Mouse (Mus musculus) CH12.LX (cell line): ENCODE results near the gene Tada1. TPM values are rescaled to one million over a fixed set of nuclear protein-coding genes. Genes with fewer than 3 reads are reported as not detected.

Experiments used
- DNase-seq: peaks from one replicate; pipeline ENCODE4 v3.0.0-alpha.2; 2013; ENCODE audit errors: extremely low read depth
- H3K27ac ChIP-seq: 2 replicates; pipeline ENCODE4 v1.5.1; 2012; ENCODE audit warnings: low read depth, mild to moderate bottlenecking, control low read depth, moderate library complexity; ENCODE audit not compliant: insufficient read depth
- H3K27me3 ChIP-seq: replicated peaks from 2 replicates; pipeline ENCODE3; 2012; ENCODE audit warnings: inconsistent platforms
- H3K36me3 ChIP-seq, 2 experiments: replicated peaks in 1 of 2; 2 replicates each; pipeline versions ENCODE3 to v1.6.1; 2012; ENCODE audit warnings: inconsistent platforms in 1 of 2, low read length in 1 of 2, mild to moderate bottlenecking in 1 of 2, mixed read lengths in 1 of 2, moderate library complexity in 1 of 2; ENCODE audit not compliant: control insufficient read depth in 1 of 2, insufficient read depth in 1 of 2
- H3K4me1 ChIP-seq, 2 experiments: 2 replicates each; pipeline ENCODE4 v1.6.1; 2012; ENCODE audit warnings: inconsistent platforms in 1 of 2, moderate library complexity in 1 of 2; ENCODE audit not compliant: insufficient read depth in 2 of 2, control insufficient read depth in 1 of 2
- H3K4me2 ChIP-seq: 2 replicates; pipeline ENCODE4 v1.6.1; 2012; ENCODE audit warnings: low read depth, mild to moderate bottlenecking, control low read depth; ENCODE audit not compliant: poor library complexity, insufficient read depth, severe bottlenecking
- H3K4me3 ChIP-seq, 3 experiments: fragments of 150-350 bp in 1 of 3; sonication (generic) in 1 of 3; replicated peaks in 1 of 3; 2 replicates each; pipeline versions ENCODE3 to v1.5.1; 2011 to 2012; ENCODE audit warnings: low read depth in 2 of 3, low read length in 2 of 3, mild to moderate bottlenecking in 2 of 3, moderate library complexity in 2 of 3, control low read depth in 1 of 3, improper control_type of control experiment in 1 of 3, inconsistent platforms in 1 of 3, mixed read lengths in 1 of 3; ENCODE audit not compliant: poor library complexity in 1 of 3
- H3K79me2 ChIP-seq: replicated peaks from 2 replicates; pipeline ENCODE4 v1.6.1; 2012; ENCODE audit warnings: mild to moderate bottlenecking, moderate library complexity; ENCODE audit not compliant: control insufficient read depth, poor library complexity, insufficient read depth, severe bottlenecking; ENCODE audit errors: extremely low read depth
- H3K9ac ChIP-seq: 2 replicates; pipeline ENCODE4 v1.6.1; 2012; ENCODE audit warnings: low read depth, mild to moderate bottlenecking, control low read depth, moderate library complexity; ENCODE audit not compliant: insufficient read depth
- H3K9me3 ChIP-seq: replicated peaks from 2 replicates; pipeline ENCODE3; 2012; ENCODE audit warnings: low read length, inconsistent platforms, mixed read lengths
- CTCF ChIP-seq, 2 experiments: IDR thresholded peaks in 1 of 2; conservative IDR thresholded peaks in 1 of 2; 2 replicates each; pipeline ENCODE4 v1.5.1; 2011 to 2012; ENCODE audit warnings: low read depth in 2 of 2, low read length in 2 of 2, improper control_type of control experiment in 1 of 2, inconsistent platforms in 1 of 2, mild to moderate bottlenecking in 1 of 2, moderate library complexity in 1 of 2
- E2F4 ChIP-seq: IDR thresholded peaks from 2 replicates; pipeline ENCODE4 v1.6.1; 2011; ENCODE audit warnings: low read depth, low read length, improper control_type of control experiment; ENCODE audit not compliant: insufficient replicate concordance
- GABPA ChIP-seq: IDR thresholded peaks from 2 replicates; pipeline ENCODE4 v1.6.1; 2012; ENCODE audit warnings: low read depth, low read length, improper control_type of control experiment, inconsistent platforms; ENCODE audit not compliant: insufficient replicate concordance
- HCFC1 ChIP-seq: IDR thresholded peaks from 2 replicates; pipeline ENCODE4 v1.6.1; 2012; ENCODE audit warnings: low read depth, mild to moderate bottlenecking, inconsistent platforms, low read length, improper control_type of control experiment
- JUN ChIP-seq: IDR thresholded peaks from 2 replicates; pipeline ENCODE4 v1.6.1; 2011; ENCODE audit warnings: low read depth, mild to moderate bottlenecking, low read length, improper control_type of control experiment, moderate library complexity; ENCODE audit not compliant: insufficient read depth
- JUND ChIP-seq: conservative IDR thresholded peaks from 2 replicates; pipeline ENCODE4 v1.6.1; 2011; ENCODE audit warnings: low read depth, low read length, improper control_type of control experiment
- MXI1 ChIP-seq: IDR thresholded peaks from 2 replicates; pipeline ENCODE4 v1.6.1; 2011; ENCODE audit warnings: mild to moderate bottlenecking, low read depth, low read length, improper control_type of control experiment
- NELFE ChIP-seq: IDR thresholded peaks from 2 replicates; pipeline ENCODE4 v1.6.1; 2011; ENCODE audit warnings: low read depth, low read length, improper control_type of control experiment
- NRF1 ChIP-seq: IDR thresholded peaks from 2 replicates; pipeline ENCODE4 v1.6.1; 2014; ENCODE audit warnings: low read depth, mild to moderate bottlenecking, inconsistent platforms, low read length, improper control_type of control experiment, moderate library complexity
- POLR2A ChIP-seq: IDR thresholded peaks from 2 replicates; pipeline ENCODE4 v1.6.1; 2011; ENCODE audit warnings: low read depth, mild to moderate bottlenecking, improper control_type of control experiment, low read length
- TBP ChIP-seq: conservative IDR thresholded peaks from 2 replicates; pipeline ENCODE4 v1.6.1; 2011; ENCODE audit warnings: low read depth, low read length, improper control_type of control experiment
- UBTF ChIP-seq: IDR thresholded peaks from 2 replicates; pipeline ENCODE4 v1.6.1; 2012; ENCODE audit warnings: low read depth, mild to moderate bottlenecking, inconsistent platforms, low read length, improper control_type of control experiment, moderate library complexity
- USF1 ChIP-seq: IDR thresholded peaks from 2 replicates; pipeline ENCODE4 v1.6.1; 2014; ENCODE audit warnings: low read depth, mild to moderate bottlenecking, inconsistent platforms, low read length, improper control_type of control experiment
- USF2 ChIP-seq: conservative IDR thresholded peaks from 2 replicates; pipeline ENCODE4 v1.6.1; 2011; ENCODE audit warnings: low read depth, low read length, improper control_type of control experiment
- ZC3H11A ChIP-seq: IDR thresholded peaks from 2 replicates; pipeline ENCODE4 v1.6.1; 2012; ENCODE audit warnings: low read depth, mild to moderate bottlenecking, inconsistent platforms, low read length, improper control_type of control experiment
- dilution Hi-C: fragments of 300-500 bp; cut with MboI; formaldehyde crosslinking; loops from 2 replicates; pipeline ENCODE4 v1.14.3; 2020; ENCODE audit warnings: low sequenced_read_pairs; ENCODE audit not compliant: extremely low pct_unique_long_range_greater_than_20kb, extremely low pct_ligation_motif_present
- in situ Hi-C: fragments of 300-500 bp; cut with MboI; formaldehyde crosslinking; loops from 3 replicates; pipeline ENCODE4 v1.14.3; 2019; ENCODE audit warnings: low sequenced_read_pairs, low pct_ligation_motif_present, low pct_unique_long_range_greater_than_20kb, mixed read lengths
- polyA plus RNA-seq: library from polyadenylated mRNA; unstranded; fragments of >175 nt; gene quantifications from 2 replicates; pipeline ENCODE4 v1.2.1, GENCODE M21; 2012; ENCODE audit warnings: low read depth; ENCODE audit not compliant: insufficient read length
- total RNA-seq, 2 experiments: library from RNA; depleted of rRNA; stranded (reverse); fragments of 300-350 nt in 1 of 2; fragments of >200 nt in 1 of 2; gene quantifications; 2 replicates each; pipeline ENCODE4 v1.2.3; 2012 to 2014

Gene Tada1
- total and polyA plus RNA-seq, 3 experiments, result 46.3 to 80.1 (median 49.6) TPM

DNA sequence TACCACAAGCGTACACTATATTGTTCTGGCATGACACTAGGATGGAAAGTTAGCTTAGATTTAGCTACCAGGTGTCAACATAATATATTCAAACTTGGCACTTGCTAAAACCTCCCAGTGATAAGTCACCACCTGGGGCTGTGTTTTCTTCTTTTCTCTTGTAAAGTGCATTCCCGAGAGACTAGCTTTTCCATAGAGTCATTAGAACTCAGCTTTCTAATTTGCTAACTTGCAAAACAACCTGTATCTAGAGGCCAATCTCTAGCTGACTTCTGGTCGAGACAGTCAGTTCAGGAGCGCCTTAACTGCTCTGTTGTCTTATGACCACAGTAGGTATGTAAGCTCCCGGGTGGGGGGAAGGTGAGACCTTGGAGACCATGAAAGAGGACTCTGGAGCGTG lies 60.5 kb downstream of the Tada1 start (continued):
- no peak for TF ChIP-seq NRF1
- TF ChIP-seq JUN, result no peak
- no peak for TF ChIP-seq USF2
- TF ChIP-seq HCFC1, result no peak
- no peak for TF ChIP-seq USF1
- TF ChIP-seq JUND, result no peak
- TF ChIP-seq GABPA, result no peak
- no peak for TF ChIP-seq E2F4

GRCm38 (mm10) chr1:166441992-166442391 lies 63.1 kb downstream of the Tada1 start:
- no peak overlapping the region for H3K27ac ChIP-seq
- no peaks in the 10 kb centered on the region for H3K79me2 ChIP-seq
- TF ChIP-seq POLR2A, result no peak
- no peak for TF ChIP-seq JUN
- no peak for TF ChIP-seq MXI1
- no peak for TF ChIP-seq ZC3H11A
- TF ChIP-seq TBP, result no peak
- no peak for TF ChIP-seq CTCF (conservative IDR thresholded peaks at IDR 0.05 in 1 of 2, IDR thresholded peaks at IDR 0.05 in 1 of 2; ENCODE audit: low read depth in 2 of 2, low read length in 2 of 2)
- TF ChIP-seq USF2, result no peak
- no peak for TF ChIP-seq UBTF
- no peak for TF ChIP-seq NELFE
- no peaks in the 10 kb centered on the region for H3K9me3 ChIP-seq
- no peaks in the 10 kb centered on the region for H3K27me3 ChIP-seq
- in situ Hi-C loops, result loop anchor here (25.0 kb wide), 2 partner anchors 570 to 770 kb away; partner anchors contain the start of gene Fam78b
- no peak overlapping the region for H3K4me2 ChIP-seq
- H3K9ac ChIP-seq, result no peak overlapping the region
- H3K4me1 ChIP-seq, result peaks cover 3 to 12% of the 10 kb centered on the region in 2 experiments; a peak in 3 of 4 replicates
- DNase-seq, result no peak
- H3K4me3 ChIP-seq, result no peak overlapping the region
- dilution Hi-C loops, result no loop called here
- no peaks in the 10 kb centered on the region for H3K36me3 ChIP-seq

Other genes starting within 250 kb of the Tada1 start
- gene Gpa33, start 248.9 kb upstream of the Tada1 start, total RNA-seq (2012; rRNA removed), result 0.04 TPM in 1 of 2 replicates, not detected in the other
- gene Gpa33, start 248.9 kb upstream of the Tada1 start, total RNA-seq (2014; rRNA removed), result not detected in 2 replicates
- gene Gpa33, start 248.9 kb upstream of the Tada1 start, polyA plus RNA-seq, result not detected in 2 replicates
- not detected in 2 replicates for gene Mael, start 140.3 kb upstream of the Tada1 start, total RNA-seq (2012; rRNA removed)
- not detected in 2 replicates for gene Mael, start 140.3 kb upstream of the Tada1 start, total RNA-seq (2014; rRNA removed)
- gene Mael, start 140.3 kb upstream of the Tada1 start, polyA plus RNA-seq, result not detected in 2 replicates
- not detected in 2 replicates for gene Ildr2, start 125.0 kb upstream of the Tada1 start, total RNA-seq (2012; rRNA removed)
- gene Ildr2, start 125.0 kb upstream of the Tada1 start, total RNA-seq (2014; rRNA removed), result not detected in 2 replicates
- gene Ildr2, start 125.0 kb upstream of the Tada1 start, polyA plus RNA-seq, result not detected in 2 replicates
- gene Pogk, start 30.8 kb downstream of the Tada1 start, total RNA-seq (2012; rRNA removed), result 9.9 and 10.4 TPM in 2 replicates
- 4.9 TPM in 2 replicates for gene Pogk, start 30.8 kb downstream of the Tada1 start, total RNA-seq (2014; rRNA removed)
- gene Pogk, start 30.8 kb downstream of the Tada1 start, polyA plus RNA-seq, result 7.1 and 7.3 TPM in 2 replicates
- gene Gm4846, start 118.5 kb downstream of the Tada1 start, total RNA-seq (2012; rRNA removed), result not detected in 2 replicates
- gene Gm4846, start 118.5 kb downstream of the Tada1 start, total RNA-seq (2014; rRNA removed), result not detected in 2 replicates
- not detected in 2 replicates for gene Gm4846, start 118.5 kb downstream of the Tada1 start, polyA plus RNA-seq